Mouse (Mus musculus): ENCODE results near the gene Hist1h4h. TPM values are rescaled to one million over a fixed set of nuclear protein-coding genes. Genes with fewer than 3 reads are reported as not detected.
A peak's percentile ranks its signal among the peaks of the same experiment; 100 is the strongest.

Gene Hist1h4h
- polyA plus RNA-seq, 1 experiment from 2014 or later: 4.2 TPM

DNA sequence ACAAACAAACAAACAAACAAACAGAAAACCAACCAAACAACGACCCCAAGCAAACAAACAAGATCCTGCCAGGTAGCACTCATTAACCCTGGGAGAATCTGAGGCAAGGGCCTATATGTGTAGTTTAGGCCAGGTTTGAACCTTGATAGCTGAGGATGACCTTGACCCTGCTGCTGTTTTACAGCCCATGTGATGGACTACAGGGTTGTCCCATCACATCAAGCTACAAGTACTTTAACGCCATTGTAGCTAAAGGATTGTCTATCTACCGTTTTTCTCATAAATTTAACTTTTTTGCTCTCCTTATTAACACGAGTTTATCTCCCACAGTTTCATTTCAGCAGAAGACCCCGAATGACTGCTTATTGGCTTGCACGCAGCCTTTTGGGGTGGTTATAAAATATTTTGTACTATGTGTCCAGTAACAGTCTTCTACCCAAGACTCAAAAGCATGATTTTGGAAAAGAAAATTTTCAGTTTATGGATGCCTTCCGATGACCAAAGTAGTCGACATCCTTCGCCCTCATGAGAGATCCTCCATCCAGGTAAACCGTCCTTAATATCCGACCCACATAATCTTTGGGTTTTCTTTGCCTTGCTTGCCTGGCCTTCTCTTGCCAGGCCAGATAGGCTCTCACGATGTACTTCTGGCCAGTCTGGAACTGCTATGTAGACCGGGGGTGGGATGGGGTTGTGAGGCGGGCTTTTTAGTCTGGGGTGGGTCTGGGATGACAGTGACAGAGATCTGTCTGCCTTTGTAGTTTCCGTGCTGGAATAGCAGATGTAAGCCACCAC, 14.8 kb upstream of the Hist1h4h start:
- Histone ChIP-seq H3K27me3 (no peaks in the 10 kb centered on the region), H3K36me3 (no peaks in the 10 kb centered on the region), H3K9me3 (no peaks in the 10 kb centered on the region), H3K4me3 (peak overlapping the region; percentile 46), H3K4me1 (replicated peaks) (peaks cover 9% of the 10 kb centered on the region), H3K27ac (no peak overlapping the region), H3K4me2 (peak overlapping the region; percentile 56), H3K9ac (peak overlapping the region; percentile 56)
- ATAC-seq (ENCODE audit: low FRiP score): no peak
- 55% methylated on average over 15 of the region's 15 CpGs for WGBS

DNA sequence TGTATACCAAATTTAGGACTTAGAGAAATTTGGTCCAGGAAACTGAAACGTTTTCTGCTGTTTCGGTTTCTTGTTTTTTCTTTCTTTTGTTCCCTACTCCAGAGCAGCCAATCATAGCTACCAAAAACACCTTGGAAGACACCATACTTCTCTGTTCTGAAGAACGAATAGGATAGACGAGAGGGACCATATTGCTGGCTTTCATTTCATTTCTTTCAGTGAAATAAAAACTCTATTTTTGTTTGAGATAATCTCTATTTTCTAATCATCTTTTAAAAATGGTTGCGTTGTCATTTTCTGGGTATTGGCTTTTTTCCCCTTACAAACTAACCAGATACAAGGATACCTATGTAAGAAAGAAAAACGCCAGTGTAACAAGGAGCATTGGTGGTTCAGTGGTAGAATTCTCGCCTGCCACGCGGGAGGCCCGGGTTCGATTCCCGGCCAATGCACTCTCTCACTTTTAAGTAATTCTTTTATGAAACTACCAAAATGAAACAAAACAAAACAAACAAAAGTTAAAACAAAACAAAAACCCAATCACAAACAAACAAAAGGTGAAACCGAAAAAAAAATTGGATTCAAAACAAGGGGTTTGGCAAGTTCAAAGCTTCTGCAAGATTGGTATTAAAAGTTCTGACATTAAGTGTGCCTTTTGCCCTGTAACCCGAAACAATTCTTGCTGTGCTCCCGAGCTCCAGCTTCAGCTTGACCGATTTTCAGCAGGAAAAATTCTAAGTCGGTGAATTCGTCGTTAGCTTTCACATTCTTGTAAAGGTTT, 13.8 kb upstream of the Hist1h4h start:
- peak overlapping the region; percentile 66; the same call in 1 of the 2 replicates for H3K27ac ChIP-seq
- peak overlapping the region; percentile 53; the same call in 1 of the 2 replicates for H3K9ac ChIP-seq
- H3K27me3 ChIP-seq: no peaks in the 10 kb centered on the region
- peak; percentile 74 for ATAC-seq (ENCODE audit: low FRiP score)
- no peaks in the 10 kb centered on the region for H3K9me3 ChIP-seq
- H3K4me3 ChIP-seq: peak overlapping the region; percentile 46
- peaks cover 9% of the 10 kb centered on the region for H3K4me1 ChIP-seq (replicated peaks)
- H3K4me2 ChIP-seq: peak overlapping the region; percentile 74
- H3K36me3 ChIP-seq: no peaks in the 10 kb centered on the region
- WGBS: 0% methylated on average over 19 of the region's 19 CpGs

DNA sequence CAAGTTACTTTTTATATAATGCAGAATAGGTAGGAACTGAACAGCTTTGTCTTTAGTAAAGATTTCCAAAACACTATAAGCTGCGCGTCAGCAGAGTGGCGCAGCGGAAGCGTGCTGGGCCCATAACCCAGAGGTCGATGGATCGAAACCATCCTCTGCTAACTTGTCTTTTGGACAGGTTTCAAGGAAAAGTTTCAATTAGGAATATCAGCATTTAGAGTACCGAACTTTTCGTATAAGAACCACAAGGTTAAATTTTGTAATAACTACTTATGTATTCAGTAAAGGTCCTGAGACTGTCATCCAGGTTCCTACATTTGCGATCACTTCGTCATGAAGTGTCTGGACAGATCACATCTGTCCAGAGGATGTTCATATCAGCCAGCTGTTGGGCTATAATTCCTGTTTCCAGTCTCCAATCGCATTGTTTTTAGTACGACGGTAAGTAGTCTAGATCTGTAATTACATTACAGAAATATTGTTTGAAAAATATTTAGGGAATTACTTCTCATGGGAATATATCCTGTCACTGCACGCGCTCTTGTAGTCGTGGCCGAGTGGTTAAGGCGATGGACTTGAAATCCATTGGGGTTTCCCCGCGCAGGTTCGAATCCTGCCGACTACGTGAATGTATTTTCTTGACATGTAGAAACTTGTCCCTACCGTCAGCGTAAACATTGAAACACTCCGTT, 13.1 kb upstream of the Hist1h4h start:
- Histone ChIP-seq H3K9ac (peak overlapping the region; percentile 53; the same call in 1 of the 2 replicates), H3K9me3 (no peaks in the 10 kb centered on the region), H3K4me1 (replicated peaks) (peaks cover 9% of the 10 kb centered on the region), H3K36me3 (no peaks in the 10 kb centered on the region), H3K27me3 (no peaks in the 10 kb centered on the region), H3K27ac (peak overlapping the region; percentile 66; the same call in 1 of the 2 replicates), H3K4me3 (peak overlapping the region; percentile 46), H3K4me2 (peak overlapping the region; percentile 74)
- WGBS: under 1% methylated on average over 27 of the region's 27 CpGs
- peak; percentile 91 for ATAC-seq (ENCODE audit: low FRiP score)

GRCm38 (mm10) chr13:23518295-23518603, 12.6 kb upstream of the Hist1h4h start:
- Histone ChIP-seq H3K4me1 (replicated peaks) (peaks cover 9% of the 10 kb centered on the region), H3K27me3 (no peaks in the 10 kb centered on the region), H3K36me3 (no peaks in the 10 kb centered on the region), H3K4me2 (peak overlapping the region; percentile 74), H3K9ac (no peak overlapping the region), H3K9me3 (no peaks in the 10 kb centered on the region), H3K4me3 (peak overlapping the region; percentile 46), H3K27ac (no peak overlapping the region)
- WGBS: 1% methylated on average over 6 of the region's 6 CpGs
- ATAC-seq (ENCODE audit: low FRiP score): no peak

- Histone ChIP-seq H3K27me3 (no peaks in the 10 kb centered on the region), H3K4me1 (replicated peaks) (peaks cover 9% of the 10 kb centered on the region), H3K27ac (no peak overlapping the region), H3K9ac (no peak overlapping the region), H3K4me2 (peak overlapping the region; percentile 74), H3K36me3 (no peaks in the 10 kb centered on the region), H3K4me3 (peak overlapping the region; percentile 37), H3K9me3 (no peaks in the 10 kb centered on the region)
- ATAC-seq (ENCODE audit: low FRiP score): no peak
- WGBS: under 1% methylated on average over 6 of the region's 6 CpGs
Measured at GRCm38 (mm10) chr13:23518885-23519284, 12.0 kb upstream of the Hist1h4h start.

GRCm38 (mm10) chr13:23519416-23519815, 11.4 kb upstream of the Hist1h4h start:
- H3K4me1 ChIP-seq (replicated peaks): peaks cover 9% of the 10 kb centered on the region
- H3K27me3 ChIP-seq: no peaks in the 10 kb centered on the region
- H3K36me3 ChIP-seq: no peaks in the 10 kb centered on the region
- no peak overlapping the region for H3K27ac ChIP-seq
- 0 out of 2 replicates have a peak, but pooled peaks have one; percentile 14 for ATAC-seq (ENCODE audit: low FRiP score)
- H3K9ac ChIP-seq: no peak overlapping the region
- peak overlapping the region; percentile 74 for H3K4me2 ChIP-seq
- peak overlapping the region; percentile 37 for H3K4me3 ChIP-seq
- WGBS: under 1% methylated on average over 10 of the region's 10 CpGs
- H3K9me3 ChIP-seq: no peaks in the 10 kb centered on the region

- Histone ChIP-seq H3K27me3 (no peaks in the 10 kb centered on the region), H3K4me2 (peak overlapping the region; percentile 15), H3K4me3 (0 out of 2 replicates have a peak overlapping the region, but pooled peaks have one; percentile 2), H3K4me1 (replicated peaks) (peaks cover 11% of the 10 kb centered on the region), H3K9me3 (no peaks in the 10 kb centered on the region), H3K27ac (no peak overlapping the region), H3K36me3 (no peaks in the 10 kb centered on the region), H3K9ac (no peak overlapping the region)
- ATAC-seq (ENCODE audit: low FRiP score): no peak
- 1% methylated on average over 14 of the region's 14 CpGs for WGBS
Measured at GRCm38 (mm10) chr13:23521703-23522102, 9.1 kb upstream of the Hist1h4h start.

DNA sequence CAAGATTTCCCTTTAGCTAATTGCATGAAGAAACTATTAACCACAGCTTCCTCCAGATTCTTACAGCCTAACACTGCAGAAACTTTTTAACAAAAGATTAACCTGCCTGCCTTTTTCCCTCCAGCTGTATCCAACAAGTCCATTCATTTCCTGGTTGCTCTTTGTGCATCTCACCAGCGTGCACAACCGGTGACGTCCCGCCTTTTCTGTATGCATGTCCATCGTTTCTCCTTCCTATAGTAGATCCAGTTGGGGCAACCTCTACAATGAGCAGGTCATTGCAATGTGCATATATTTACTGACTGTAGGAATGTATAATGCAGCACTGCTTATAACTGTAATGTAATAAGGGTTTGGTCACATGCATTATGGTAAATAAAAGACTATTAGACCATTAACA, 6.9 kb upstream of the Hist1h4h start:
- 38% methylated on average over 5 of the region's 5 CpGs for WGBS
- no peak for ATAC-seq (ENCODE audit: low FRiP score)
- H3K9me3 ChIP-seq: no peaks in the 10 kb centered on the region
- H3K27ac ChIP-seq: no peak overlapping the region
- no peak overlapping the region for H3K9ac ChIP-seq
- H3K4me1 ChIP-seq (replicated peaks): peaks cover 18% of the 10 kb centered on the region
- H3K27me3 ChIP-seq: no peaks in the 10 kb centered on the region
- no peaks in the 10 kb centered on the region for H3K36me3 ChIP-seq
- no peak overlapping the region for H3K4me2 ChIP-seq
- H3K4me3 ChIP-seq: no peak overlapping the region

- Histone ChIP-seq H3K36me3 (no peaks in the 10 kb centered on the region), H3K27me3 (no peaks in the 10 kb centered on the region), H3K4me2 (no peak overlapping the region), H3K9me3 (no peaks in the 10 kb centered on the region), H3K4me3 (no peak overlapping the region), H3K9ac (no peak overlapping the region), H3K4me1 (replicated peaks) (peaks cover 18% of the 10 kb centered on the region), H3K27ac (no peak overlapping the region)
- peak; percentile 47; the same call in 1 of the 2 replicates for ATAC-seq (ENCODE audit: low FRiP score)
- WGBS: 8% methylated on average over 5 of the region's 5 CpGs
Measured at GRCm38 (mm10) chr13:23524654-23525053, 6.2 kb upstream of the Hist1h4h start.

GRCm38 (mm10) chr13:23525901-23526300, 4.9 kb upstream of the Hist1h4h start:
- H3K4me1 ChIP-seq (replicated peaks): peaks cover 18% of the 10 kb centered on the region
- H3K4me3 ChIP-seq: peak overlapping the region; percentile 50
- H3K4me2 ChIP-seq: peak overlapping the region; percentile 51
- 0 out of 2 replicates have a peak overlapping the region, but pooled peaks have one; percentile 9 for H3K9ac ChIP-seq
- no peaks in the 10 kb centered on the region for H3K27me3 ChIP-seq
- no peak overlapping the region for H3K27ac ChIP-seq
- no peaks in the 10 kb centered on the region for H3K9me3 ChIP-seq
- no peak for ATAC-seq (ENCODE audit: low FRiP score)
- WGBS: 2% methylated on average over 10 of the region's 10 CpGs
- no peaks in the 10 kb centered on the region for H3K36me3 ChIP-seq

- no peaks in the 10 kb centered on the region for H3K9me3 ChIP-seq
- no peaks in the 10 kb centered on the region for H3K36me3 ChIP-seq
- H3K4me3 ChIP-seq: peak overlapping the region; percentile 50
- H3K4me1 ChIP-seq (replicated peaks): peaks cover 18% of the 10 kb centered on the region
- H3K4me2 ChIP-seq: peak overlapping the region; percentile 51
- H3K27ac ChIP-seq: peak overlapping the region; percentile 79
- no peaks in the 10 kb centered on the region for H3K27me3 ChIP-seq
- WGBS: under 1% methylated on average over 17 of the region's 17 CpGs
- peak overlapping the region; percentile 69 for H3K9ac ChIP-seq
- ATAC-seq (ENCODE audit: low FRiP score): 0 out of 2 replicates have a peak, but pooled peaks have one; percentile 36
Measured at GRCm38 (mm10) chr13:23526312-23526711, 4.5 kb upstream of the Hist1h4h start.

GRCm38 (mm10) chr13:23529005-23529404, 1.8 kb upstream of the Hist1h4h start:
- Histone ChIP-seq H3K36me3 (no peaks in the 10 kb centered on the region), H3K4me1 (replicated peaks) (peaks cover 36% of the 10 kb centered on the region), H3K9ac (no peak overlapping the region), H3K4me2 (peak overlapping the region; percentile 13; the same call in 1 of the 2 replicates), H3K9me3 (no peaks in the 10 kb centered on the region), H3K27ac (no peak overlapping the region), H3K27me3 (no peaks in the 10 kb centered on the region), H3K4me3 (no peak overlapping the region)
- no peak for ATAC-seq (ENCODE audit: low FRiP score)
- 67% methylated on average over 5 of the region's 5 CpGs for WGBS
